Mouse (Mus musculus) stomach, adult 2 months (tissue): ENCODE measurements around the gene Olfr70. TPM values are rescaled to one million over a fixed set of nuclear protein-coding genes. Genes with fewer than 3 reads are reported as not detected.

Experiments
- polyA plus RNA-seq: library from polyadenylated mRNA; depleted of rRNA; stranded (reverse); fragments of >200 nt; gene quantifications from 2 replicates; pipeline ENCODE4 v1.2.3, GENCODE M21; 2012; rRNA removed

Olfr70 gene
- polyA plus RNA-seq, result not detected in 2 replicates

DNA sequence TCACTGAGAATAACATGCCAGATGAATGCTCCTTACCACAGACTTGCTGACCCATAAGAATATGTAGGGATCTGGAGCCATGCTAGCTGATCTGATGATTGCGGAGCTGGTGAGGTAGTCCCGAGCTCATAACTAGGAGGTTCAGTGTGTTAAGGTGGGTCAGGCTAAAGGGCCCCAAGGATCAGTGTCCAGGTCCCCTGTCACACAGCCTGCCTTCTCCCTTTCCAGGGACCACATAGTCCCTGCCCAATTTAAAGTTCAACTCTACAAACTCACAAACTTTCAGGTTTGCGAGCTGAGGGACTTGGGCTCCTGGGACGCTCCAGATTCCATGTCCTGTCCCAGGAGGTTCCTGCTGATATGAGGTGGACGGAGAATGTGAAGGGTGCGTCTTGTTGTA lies at the start of gene Olfr70:
Olfr70 (minus strand) TSS at position 101 of the 400 bp plus-strand sequence.

GRCm38 (mm10) chr4:43729794-43730550 lies 29.4 kb upstream of the Olfr70 start, which contains the start of gene Spaar:
Spaar (plus strand) TSS chr4:43730034.

GRCm38 (mm10) chr4:43726995-43727394 lies 26.4 kb upstream of the Olfr70 start, which contains the start of gene Hrct1:
Hrct1 (plus strand) TSS chr4:43727188.

DNA sequence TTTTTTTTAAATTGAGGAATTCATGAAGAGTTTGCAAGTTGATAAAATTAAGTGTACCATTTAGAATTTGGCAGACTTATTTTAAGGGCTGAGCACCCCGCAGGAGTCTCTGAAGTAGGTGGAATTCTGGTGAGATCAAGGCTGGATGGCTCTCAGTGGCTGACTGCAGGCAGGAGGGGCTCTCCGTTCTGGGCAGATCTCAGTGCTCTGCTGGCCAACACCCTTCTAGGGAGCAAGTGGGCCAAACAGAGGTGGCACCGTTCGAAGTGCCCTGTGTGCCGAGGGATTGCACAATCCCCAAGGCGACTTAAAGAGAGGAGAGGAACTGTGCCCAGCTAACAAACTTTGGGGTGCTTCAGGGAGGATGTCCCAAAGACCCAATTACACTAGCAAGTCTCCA lies 9.3 kb upstream of the Olfr70 start, which contains the start of gene Olfr71:
Olfr71 (minus strand) TSS at position 387 of the 400 bp plus-strand sequence.

DNA sequence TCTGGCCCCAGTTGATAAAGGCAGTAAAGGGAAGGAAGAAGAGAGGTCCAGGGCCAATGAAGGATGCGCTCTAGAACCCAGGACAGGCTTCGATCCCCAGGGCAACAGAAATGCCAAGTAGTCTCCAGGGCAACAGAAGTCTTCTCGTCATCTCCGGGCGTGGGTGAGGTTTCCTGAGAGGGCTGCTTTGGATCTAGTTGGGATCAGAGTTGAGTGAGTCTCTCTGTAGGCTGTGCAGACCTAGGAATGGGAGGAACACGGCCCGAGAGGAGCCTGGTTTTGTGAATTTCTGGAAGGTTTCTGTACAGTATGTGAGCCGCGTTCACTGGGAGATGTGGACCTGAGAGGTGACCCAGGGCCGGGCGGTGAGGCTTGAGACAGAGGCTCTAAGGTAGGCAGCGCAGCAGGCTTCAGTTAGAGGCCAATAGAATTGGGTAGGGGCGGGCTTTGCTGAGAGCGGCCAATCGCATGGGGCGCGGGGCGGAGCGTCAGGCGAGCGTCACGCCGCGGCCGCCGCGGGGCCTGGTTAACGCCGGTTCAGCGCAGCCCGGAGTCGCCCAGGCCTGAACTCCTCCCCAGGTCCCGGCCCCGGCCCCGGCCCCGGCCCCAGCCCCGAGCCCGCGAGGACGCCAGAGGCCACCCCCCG lies 31.7 kb downstream of the Olfr70 start, which contains the start of the genes Tmem8b and Fam221b:
Tmem8b (plus strand) TSS at position 190 of the 646 bp plus-strand sequence.
Fam221b (minus strand) TSS at position 364 of the 646 bp plus-strand sequence.

DNA sequence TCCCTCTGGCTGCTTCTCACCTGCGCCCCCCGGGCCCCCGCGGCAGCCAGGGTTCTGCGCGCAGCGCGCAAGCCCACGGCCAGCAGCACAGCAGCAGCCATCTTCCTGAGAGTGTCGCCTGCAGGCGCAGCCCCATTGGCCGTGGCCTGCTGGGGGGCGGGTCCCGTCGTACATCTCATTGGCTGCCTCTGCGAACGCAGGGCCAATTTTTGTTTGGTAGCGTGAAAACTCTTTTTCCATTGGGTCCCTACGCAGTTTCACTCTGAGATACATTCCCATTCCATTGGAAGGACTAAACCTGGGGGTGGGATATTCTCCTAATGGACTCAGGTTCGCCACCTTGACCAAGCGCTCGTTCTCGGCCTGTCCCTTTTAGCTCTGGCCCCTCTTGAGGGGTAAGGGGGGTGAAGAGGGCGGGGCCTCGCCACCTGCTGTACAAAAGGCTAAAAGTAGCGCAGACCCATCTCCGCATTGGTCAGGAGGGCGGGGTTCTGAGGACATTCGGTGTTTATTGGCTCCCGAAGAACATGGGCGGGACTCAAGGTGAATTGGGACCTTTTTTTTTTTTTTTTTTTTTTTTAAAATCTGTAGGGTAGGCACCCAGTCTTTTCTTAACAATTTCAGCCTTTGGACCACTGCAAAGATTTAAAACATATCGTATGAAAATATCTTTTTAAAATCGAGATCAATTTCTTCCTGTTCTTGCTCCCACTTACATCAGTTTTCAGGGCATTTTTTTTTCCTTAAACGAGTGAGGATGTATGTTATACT lies 44.1 kb downstream of the Olfr70 start, which contains the start of gene Hint2:
Hint2 (minus strand) TSS at position 128 of the 771 bp plus-strand sequence.

GRCm38 (mm10) chr4:43653161-43654015 lies 47.2 kb downstream of the Olfr70 start, which contains the start of gene Spag8:
Spag8 (minus strand) TSS chr4:43653594.

Other genes with a start within 250 kb of the Olfr70 start
- 0.48 and 1.2 TPM in 2 replicates for gene Cd72, start 246.2 kb downstream of the Olfr70 start, polyA plus RNA-seq
- gene Sit1, start 217.1 kb downstream of the Olfr70 start, polyA plus RNA-seq, result not detected in 2 replicates
- gene Ccdc107, start 207.9 kb downstream of the Olfr70 start, polyA plus RNA-seq, result 230 and 568 TPM in 2 replicates
- gene Arhgef39, start 201.1 kb downstream of the Olfr70 start, polyA plus RNA-seq, result 17.0 and 20.2 TPM in 2 replicates
- 129 and 141 TPM in 2 replicates for gene Car9, start 193.8 kb downstream of the Olfr70 start, polyA plus RNA-seq
- gene Tpm2, start 177.0 kb downstream of the Olfr70 start, polyA plus RNA-seq, result 135 and 141 TPM in 2 replicates
- gene Creb3, start 138.5 kb downstream of the Olfr70 start, polyA plus RNA-seq, result 81.6 and 105 TPM in 2 replicates
- 39.2 and 40.8 TPM in 2 replicates for gene Tln1, start 138.1 kb downstream of the Olfr70 start, polyA plus RNA-seq
- gene Rgp1, start 122.1 kb downstream of the Olfr70 start, polyA plus RNA-seq, result 22.1 and 23.2 TPM in 2 replicates
- 8.4 and 9.4 TPM in 2 replicates for gene Gba2, start 121.9 kb downstream of the Olfr70 start, polyA plus RNA-seq
- gene Msmp, start 116.3 kb downstream of the Olfr70 start, polyA plus RNA-seq, result not detected in 2 replicates
- gene Npr2, start 68.9 kb downstream of the Olfr70 start, polyA plus RNA-seq, result 7.3 and 12.5 TPM in 2 replicates
- gene Spag8, start 47.2 kb downstream of the Olfr70 start, polyA plus RNA-seq, result 0.19 and 0.75 TPM in 2 replicates
- gene Hint2, start 44.3 kb downstream of the Olfr70 start, polyA plus RNA-seq, result 43.0 and 58.4 TPM in 2 replicates
- gene Tmem8b, start 31.8 kb downstream of the Olfr70 start, polyA plus RNA-seq, result 5.1 and 5.4 TPM in 2 replicates
- 0.08 TPM in 1 of 2 replicates, not detected in the other for gene Fam221b, start 31.7 kb downstream of the Olfr70 start, polyA plus RNA-seq
- not detected in 2 replicates for gene Olfr71, start 9.4 kb upstream of the Olfr70 start, polyA plus RNA-seq
- gene Hrct1, start 26.4 kb upstream of the Olfr70 start, polyA plus RNA-seq, result 6.2 and 9.7 TPM in 2 replicates
- gene Spaar, start 29.2 kb upstream of the Olfr70 start, polyA plus RNA-seq, result 0.37 and 0.73 TPM in 2 replicates
- gene Olfr159, start 70.2 kb upstream of the Olfr70 start, polyA plus RNA-seq, result not detected in 2 replicates
- gene Olfr156, start 123.1 kb upstream of the Olfr70 start, polyA plus RNA-seq, result not detected in 2 replicates
- not detected in 2 replicates for gene Olfr157, start 139.4 kb upstream of the Olfr70 start, polyA plus RNA-seq
- not detected in 2 replicates for gene Olfr155, start 150.8 kb upstream of the Olfr70 start, polyA plus RNA-seq
- 2.2 and 4.0 TPM in 2 replicates for gene Reck, start 174.7 kb upstream of the Olfr70 start, polyA plus RNA-seq